Mouse (Mus musculus) ovary, postnatal 10 days (tissue): Measurements from ENCODE around the gene Zfp697.
"Not testable (repeated sequence)": the region's sequence is repeated elsewhere in the genome, so short reads cannot be mapped to it uniquely, and the experiment has no call there.

ENCODE experiments used
- DNase-seq: peaks from one replicate; pipeline ENCODE4 v3.0.0; 2022; ENCODE audit warnings: low spot score

The Zfp697 gene

DNA sequence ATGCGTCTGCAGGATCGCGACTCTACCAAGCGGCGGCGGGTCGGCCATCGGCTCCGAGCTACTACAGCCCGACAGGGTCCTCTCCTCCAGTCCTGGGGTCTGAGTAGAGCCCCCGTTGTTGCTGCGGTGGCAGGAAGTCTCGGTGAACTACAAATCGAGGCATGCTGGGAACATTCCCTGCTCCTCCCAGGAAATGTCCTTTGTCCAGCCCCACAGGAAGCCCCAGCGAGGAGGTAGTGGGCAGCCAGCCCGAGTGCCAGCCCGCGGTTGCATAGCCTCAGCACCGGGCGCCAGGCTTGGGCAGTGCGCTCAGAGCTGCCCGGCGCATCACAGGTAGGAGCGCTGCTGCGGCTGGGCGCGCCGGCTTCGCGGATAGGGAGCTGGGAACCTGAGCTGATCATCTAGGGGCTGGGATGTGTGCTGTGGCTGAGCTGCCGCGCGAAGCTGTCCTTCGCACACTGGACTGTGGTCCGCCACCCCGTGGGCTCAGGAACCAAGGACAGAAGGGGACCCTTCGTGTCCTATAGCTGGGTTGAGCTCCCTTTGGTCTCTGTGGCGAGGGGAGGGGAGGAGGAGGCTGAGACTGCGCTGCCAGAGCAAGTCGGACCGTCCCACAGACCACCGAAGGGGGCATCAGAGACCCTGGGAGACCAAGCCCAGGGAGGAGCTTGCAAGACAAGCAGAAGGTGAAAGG lies at the start of gene Zfp697:
Gene Zfp697 (plus strand): TSS at position 216 of the 694 bp plus-strand sequence.
- DNase-seq = peak; percentile 57

DNA sequence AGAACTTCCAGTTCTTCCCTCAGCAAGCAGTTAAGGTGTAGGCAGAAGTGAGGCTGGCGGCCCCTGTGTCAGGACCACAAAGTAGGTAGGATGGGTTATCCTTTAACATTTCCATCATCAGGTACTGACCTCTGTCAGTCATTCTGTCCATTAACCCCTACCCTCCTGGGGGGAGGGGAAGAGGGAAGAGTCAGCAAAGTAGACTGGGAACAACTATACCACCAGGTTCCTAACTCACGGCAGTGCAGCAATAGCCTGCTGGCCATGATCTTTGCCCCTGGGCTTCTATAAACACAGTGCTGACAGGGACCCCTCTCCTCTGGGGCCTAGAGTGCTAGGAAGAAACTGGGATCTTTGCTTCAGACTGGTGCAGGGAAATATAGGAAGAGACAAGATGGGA lies 48.3 kb upstream of the Zfp697 start:
- no peak for DNase-seq

DNA sequence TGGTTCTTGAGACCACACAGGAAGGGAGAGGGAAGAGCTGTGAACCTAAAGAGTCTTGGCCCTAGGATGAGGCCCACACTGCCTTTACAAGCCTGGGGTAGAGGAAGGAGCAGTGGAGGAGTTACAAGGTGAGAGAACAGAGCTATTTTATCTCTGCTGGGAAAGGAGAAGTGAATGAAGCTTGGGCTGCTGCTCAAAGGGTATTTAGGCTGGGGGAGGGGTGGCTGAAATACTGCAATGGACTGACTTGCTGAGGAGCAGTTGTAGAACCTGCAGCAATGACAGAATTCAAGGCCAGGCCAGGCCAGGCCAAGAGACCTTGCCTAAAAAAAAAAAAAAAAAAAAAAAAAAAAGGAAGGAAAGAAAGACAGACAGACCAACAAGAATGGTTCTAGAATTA lies 46.9 kb upstream of the Zfp697 start:
- no peak for DNase-seq

DNA sequence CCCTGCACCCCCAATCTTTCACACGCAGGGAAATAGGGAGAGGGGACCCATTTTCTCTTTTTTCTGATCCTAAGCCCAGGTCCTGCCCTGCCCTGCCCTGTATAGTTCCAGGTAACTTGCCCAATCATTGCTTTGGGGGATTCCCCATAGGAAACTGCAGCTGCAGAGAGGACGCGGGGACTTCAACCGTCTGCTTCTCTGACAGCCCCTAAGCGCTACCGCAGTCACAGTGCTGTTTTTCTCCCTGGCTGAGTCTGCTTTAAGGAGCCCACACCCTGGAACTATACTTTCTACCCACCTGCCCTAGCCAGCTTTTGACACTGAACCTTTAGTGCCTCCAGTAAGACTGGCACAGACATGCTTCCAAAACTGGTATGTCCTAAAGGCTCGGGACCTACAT lies 46.4 kb upstream of the Zfp697 start:
- no peak for DNase-seq

DNA sequence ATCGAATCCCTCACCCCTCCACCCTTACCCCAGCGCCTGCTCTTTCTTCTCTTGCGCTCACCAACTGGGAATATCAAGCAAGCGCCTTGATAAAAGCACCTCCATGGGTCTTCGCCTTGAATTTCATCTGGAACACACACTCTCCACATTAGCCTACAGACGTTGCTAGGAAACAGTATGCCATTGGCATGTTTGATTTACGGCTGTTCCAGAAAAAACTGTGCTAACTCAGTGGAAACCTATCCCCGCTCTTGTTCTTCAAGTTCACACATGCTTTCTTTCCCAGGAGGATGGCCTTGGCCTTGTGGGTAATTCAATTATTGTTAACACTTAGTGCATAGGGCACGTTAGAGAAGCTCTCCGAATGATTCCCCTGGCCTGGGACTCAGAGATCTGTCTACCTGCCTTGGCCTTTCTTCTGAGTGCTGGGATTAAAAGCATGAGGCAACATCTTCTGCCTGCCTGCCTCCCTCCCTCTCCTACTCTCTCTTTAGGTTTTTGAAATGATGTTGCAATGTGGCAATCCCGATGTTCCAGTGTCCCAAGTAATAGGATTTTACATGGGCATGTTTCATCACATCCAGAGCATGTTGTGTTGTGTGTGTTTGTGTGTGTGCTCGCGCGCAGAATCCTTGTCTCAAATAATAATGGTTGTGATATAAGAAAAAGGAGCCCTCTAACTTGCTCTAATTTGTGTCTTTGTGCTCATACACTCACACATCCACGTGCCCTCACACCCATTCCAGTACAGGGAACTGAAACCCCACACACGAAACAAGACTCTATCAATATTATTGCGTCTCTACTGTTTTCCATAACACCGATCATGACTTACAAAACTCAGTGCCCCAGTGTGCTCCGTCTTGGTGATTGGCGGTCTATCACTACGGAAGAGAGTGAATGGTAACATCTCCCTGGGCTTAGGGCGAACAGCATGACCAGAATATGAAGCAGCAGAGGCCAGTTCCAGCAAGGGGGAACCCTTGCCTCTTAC lies 45.3 kb upstream of the Zfp697 start:
- DNase-seq = no peak

DNA sequence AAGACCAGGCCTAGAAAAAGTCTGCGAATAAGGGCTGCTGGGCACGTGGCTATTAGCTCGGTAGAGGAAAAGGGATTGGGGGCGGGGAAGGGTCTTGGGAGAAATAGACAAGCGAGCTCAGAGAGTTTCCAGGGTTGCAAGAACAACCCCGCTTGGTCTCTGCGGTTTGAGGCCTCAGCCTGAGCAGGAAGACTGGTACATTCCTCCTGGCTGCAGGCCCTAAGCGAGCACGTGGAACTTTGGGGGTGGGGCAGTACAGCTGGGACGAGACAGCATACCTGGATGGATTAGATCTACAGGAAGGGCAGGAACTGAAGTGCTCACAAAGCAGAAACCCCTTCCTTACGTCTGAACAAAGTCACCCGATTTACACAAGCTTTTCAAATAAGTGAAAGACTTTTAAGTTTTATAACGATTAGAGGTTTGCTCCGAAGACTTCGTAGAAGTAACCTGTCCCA lies 43.6 kb upstream of the Zfp697 start:
- peak; percentile 33 for DNase-seq

DNA sequence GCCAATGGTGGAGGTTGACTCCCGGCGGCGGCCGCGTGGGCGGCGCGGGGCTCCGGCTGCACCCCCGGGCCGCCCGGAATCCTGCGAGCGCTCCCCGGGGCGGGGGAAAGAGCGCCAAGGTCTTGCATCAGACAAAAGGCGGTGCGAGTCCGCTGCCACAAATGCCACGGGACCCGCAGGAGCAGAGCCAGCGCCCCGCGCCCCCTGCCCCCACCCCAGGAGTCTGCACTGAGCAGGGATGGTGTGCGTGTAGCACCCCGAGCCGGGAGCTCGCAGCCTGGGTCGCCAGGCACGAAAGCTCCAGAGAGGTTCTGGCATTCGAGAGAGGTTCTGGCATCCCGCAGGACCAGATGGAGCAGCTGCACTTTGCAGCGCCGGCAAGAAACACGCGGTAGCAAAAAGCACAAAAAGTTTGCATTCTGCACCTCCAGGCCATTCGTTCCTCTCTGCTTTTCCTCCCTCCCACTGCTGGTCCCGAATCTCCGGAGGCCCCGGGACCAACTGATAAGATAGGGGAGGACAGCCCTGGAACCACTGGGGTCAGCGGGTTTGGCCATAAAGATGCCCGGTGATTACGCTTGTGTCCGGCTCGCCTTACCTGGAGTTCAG lies 43.1 kb upstream of the Zfp697 start:
- DNase-seq = peak; percentile 40

DNA sequence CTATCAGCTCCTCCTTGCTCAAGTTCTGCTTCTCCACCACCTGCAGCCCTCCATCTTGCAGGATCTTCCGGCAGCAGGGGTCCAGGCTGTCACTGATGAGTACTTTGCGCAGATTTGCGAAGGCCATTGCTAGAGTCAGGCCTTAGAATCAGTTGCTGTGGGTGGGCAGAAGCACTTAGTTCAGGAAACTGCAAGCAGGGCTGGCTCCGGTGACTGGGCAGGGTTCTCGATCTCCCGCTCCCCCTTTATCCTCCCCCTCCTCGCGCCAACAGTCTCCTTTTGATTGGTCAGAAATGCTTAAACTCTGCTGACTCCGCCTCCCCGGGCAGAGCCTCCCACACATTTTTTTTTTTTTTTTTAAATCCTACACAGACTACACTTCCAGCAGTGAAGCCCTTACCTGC lies 42.6 kb upstream of the Zfp697 start, which contains the start of gene Phgdh:
Gene Phgdh (minus strand): TSS at position 285 of the 404 bp plus-strand sequence.
- DNase-seq = not testable (repeated sequence)

DNA sequence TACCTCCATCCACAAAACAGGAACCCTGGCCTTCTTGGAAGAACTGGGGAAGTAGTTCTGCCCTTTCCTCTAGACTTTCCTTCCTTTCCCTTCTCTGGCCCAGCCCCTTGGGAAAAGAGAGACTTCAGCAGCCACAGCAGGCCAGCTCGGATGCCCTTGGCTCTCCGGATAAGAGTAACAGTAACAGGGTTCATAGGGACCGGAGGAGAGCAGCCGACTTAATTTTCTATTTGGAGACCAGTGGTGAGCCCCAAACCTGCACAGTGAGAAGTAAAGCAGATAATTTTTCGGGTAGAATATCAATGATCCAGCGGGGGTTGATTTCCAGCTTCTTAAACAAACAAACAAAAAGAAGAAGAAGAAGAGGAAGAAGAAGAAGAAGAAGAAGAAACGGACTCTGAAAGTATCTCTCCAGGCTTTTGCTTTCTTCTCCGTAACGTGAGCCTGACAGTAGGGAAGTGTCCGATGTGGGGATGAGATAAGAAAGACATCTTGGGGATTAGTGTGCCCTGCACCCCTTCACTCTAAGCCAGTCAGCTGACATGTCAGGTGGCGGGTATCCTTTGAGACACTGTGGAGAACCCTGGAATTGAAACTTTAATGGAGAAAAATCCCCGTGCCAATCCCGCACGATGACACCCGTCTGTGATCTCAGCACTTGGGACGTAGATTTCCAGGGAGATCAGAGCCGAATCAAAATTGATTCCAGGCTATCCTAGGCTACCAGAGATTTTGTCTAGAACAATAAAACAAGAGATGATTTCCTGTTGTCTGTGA lies 41.3 kb upstream of the Zfp697 start:
- DNase-seq = no peak

DNA sequence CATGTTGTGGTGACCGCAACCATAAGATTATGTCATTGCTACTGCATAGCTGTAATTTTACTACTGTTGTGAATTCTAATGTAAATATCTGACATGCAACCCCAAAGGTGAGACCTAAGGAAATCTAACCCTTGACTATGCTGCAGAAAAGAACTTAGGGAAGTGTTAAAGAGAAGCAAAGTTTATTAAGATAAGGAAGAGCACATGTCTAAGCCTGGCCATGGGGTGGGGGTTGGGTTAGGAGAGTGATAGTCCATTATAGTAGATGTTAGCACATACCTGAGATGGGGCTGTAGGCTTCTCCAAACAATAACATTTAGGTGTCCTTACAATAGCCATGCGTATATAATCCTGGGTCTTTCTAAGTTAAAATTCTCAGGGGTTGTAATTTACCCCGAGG lies 39.0 kb upstream of the Zfp697 start:
- no peak for DNase-seq

DNA sequence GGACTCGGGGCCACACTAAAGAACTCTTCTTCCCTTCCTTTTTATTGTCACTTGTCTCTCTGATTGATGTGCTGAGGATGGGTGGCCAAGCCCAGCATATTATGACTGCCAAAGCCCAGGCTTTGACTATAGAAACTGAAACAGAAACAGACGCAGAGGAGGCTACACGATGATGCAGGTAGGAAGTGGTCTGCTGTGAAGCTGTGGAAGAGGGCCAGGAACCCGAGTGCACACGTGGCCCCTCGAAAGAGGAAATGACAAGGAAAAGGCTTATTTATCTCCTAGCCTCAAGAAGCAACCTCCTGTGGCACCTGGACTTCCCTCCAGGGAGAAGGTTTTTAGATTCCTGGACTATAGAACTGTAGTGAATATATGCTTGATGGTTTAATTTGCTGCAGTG lies 34.2 kb upstream of the Zfp697 start:
- DNase-seq = no peak

DNA sequence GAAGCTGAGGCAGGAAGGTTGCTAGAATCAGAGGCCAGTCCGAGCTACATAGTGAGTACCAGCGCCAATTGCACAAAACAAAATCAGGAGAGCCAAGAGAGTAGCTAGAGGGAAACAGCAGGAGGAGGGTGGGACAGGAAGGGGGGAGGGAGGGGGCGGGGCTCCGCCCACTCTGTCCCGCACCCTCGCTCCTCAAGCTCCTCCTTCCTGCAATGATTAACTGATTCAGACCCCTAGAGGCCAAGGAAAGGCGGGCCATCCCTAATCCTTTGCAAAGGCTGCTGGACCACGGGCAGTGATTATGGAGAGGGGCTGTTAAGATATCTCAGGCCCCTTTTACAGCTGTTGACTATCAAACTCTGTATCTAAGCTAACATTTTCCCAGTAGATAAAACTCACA lies 33.6 kb upstream of the Zfp697 start:
- DNase-seq = no peak

DNA sequence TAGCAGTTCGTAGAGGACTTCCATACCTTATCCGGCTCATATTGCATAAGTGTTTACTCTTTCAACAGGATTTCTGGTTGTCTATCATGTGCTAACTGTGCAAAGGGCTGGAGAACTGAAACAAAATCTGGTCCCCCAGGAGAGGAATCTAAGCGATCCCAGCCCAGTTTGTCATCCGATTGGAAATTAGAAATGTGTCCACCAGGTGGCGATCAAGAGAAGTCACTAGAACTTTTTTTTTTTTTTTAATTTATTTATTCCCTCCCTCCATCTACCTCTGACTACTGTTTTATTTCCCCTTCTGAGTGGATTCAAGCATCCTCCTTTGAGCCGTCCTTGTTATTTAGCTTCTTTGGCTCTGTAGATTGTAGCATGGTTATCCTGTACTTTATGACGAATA lies 28.4 kb upstream of the Zfp697 start:
- peak; percentile 9 for DNase-seq

DNA sequence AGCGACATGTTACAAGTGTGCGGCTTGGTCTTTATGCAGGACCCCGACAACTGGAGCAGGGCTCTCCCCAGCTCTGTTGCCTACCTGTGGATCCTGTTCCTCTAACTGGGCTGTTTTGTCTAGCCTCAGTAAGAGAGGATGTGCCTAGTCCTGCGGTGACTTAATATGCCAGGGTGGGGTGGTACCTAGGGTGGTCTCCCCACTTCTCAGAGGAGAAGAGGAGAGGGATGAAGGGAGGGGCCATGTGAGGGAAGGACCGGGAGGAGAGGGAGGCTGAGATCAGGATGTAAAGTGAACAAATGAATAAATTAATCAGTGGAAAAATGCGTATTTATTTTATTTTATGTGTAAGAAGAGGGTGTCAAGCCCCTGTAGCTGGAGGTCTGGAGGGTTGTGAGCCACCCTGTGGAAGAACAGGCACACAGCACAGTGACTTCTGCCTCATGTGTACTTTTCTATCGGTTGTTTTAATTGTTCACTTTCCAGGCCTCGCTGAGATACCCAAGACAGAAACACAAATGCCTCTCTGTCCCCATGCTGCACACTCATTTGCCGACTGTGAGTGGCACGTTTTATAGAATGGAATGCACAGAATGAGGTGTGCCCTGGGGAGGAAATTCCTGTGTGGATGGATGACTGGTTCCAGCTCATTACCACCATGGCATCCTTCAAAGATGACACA lies 26.8 kb upstream of the Zfp697 start:
- no peak for DNase-seq

DNA sequence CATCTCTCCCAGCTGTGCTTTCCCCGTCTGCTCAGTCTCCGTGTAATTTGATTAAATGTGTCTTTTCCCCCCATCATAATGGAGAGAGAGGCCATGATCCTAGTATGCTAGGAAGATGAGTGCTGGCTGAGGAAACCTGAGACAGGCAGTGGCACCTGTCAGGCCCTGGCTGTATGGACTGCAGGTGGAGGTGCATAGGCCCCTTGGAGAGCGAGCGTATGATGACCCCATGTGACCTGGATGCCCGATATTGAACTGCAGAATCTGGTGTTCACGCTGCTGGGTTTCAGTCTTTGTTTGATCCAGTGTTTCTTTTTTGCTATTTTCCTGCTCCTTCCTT lies 26.3 kb upstream of the Zfp697 start:
- DNase-seq = no peak

DNA sequence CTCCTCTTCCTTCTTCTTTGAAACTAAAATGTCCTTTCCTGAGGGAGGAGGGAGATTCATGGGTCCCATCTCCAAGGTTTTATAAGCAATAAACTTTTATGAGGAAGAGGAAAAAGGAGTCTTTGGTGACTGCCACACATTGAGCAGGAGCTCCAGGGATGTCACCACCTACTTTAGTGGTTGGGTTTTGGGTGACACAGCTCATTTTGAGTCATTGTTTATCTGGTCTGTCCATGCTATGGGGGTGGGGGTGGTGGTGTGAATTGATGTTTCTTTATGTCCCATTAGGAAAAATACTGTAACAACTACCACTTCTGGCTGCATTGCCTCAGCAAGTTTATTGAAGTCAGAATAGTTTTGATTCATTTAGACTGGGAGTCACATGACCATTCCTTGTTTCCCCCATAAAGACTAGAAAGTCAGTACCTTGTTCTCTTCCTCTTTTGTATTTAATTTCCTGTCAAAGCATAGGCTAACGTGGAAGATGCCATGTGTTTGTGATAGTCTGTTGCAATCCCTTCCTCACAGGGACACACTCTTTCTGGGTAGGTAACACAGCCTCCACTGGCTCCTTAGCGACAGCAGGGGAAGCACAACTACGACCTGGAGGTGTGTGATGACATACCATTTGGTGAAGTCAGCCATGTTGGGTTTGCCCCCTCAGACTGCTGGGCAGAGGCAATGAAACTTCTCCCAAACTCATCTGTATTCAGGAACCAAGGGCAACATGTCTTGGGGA lies 25.5 kb upstream of the Zfp697 start:
- no peak for DNase-seq

DNA sequence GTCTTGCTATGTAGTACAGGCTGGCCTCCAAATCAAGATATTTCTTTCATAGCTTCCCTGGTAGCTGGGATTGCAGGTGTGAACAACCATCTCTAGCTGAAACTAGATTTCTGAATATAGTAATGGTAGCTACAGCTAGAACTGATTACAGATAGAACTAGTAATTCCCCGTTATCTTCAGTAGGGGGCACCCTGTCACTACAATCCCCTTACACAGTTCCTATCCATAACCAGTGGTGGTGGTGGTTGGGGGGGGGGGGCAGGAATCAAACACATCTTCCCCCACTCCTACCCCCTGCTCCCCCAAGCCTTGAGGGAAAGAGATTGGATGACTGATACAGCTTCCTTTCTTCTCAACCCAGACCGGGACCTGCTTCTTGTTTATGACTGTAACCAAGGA lies 19.5 kb upstream of the Zfp697 start:
- no peak for DNase-seq

DNA sequence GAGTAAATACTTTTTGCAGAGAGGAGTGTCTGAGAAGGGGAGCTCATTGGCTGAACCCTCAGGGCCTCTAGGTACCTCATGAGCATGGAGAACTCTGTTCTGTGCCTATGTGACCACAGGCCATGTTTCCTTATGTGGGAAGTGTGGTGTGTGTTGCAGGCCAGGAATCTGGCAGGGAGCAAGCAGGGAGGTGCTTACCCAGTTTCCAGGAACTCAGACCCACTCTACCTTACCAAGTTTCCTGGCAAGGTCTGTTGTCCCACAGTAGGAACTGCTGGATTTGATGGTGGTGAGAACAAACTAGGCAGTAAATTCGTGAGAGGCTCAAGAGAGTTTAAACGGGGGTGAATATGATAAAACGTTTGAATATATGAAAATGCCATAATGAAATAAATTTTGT lies 16.2 kb upstream of the Zfp697 start:
- DNase-seq = no peak

DNA sequence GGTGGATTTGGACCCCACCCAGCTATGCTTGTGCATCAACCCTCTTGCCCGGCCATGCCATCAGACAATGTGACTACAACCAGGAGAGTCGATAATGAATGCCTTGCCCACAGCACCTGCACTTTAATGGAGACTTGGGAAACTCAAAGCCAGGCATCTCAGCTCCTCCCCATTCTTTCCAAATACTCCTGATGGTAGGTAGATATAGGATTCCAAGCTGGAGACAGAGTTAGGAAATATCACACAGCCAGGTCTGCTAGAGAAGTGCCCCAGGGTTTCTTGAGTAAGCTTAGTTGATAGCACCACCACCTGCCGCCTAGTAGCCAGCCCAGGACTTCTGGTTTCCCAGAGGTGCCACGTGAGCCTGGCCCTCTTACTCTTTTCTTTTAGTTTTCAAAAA lies 15.4 kb upstream of the Zfp697 start:
- DNase-seq = no peak

DNA sequence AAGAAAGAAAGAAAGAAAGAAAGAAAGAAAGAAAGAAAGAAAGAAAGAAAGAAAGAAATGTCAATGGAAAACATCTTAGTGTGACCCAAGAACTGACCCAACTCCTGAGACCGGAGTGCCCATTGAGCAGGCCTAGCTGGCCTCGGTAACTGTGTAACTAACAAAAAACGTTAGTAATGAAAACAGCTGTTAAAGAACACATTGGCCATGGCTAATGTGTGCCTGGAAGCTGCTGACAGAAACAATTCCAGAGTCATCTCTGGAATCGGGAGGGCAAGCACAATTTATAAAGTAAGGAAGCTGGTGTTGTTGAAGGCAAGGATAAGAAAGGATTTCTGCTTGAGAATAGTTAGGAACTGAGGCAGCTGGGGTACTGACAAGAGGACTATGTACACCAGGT lies 14.0 kb upstream of the Zfp697 start:
- DNase-seq = no peak

DNA sequence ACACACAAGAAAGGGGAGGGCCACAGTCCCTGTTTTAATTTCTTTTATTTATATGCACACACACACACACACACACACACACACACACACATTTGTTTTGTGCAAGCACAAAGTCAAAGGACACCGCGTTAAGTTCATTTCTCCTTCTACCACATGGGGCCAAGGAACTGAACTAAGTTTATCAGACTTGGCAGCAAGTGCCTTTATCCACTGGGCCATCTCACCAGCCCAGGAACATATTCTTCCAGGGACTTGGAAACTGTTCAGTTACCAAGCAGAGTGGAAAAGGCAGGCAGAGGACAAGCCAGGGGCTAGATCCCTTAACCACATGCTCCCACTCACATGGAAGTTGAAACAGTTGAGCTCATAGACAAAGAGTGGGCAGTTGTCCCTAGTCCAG lies 13.5 kb upstream of the Zfp697 start:
- DNase-seq = no peak
